Mouse (Mus musculus): ENCODE measurements around the gene Rcvrn. TPM values are rescaled to one million over a fixed set of nuclear protein-coding genes. Genes with fewer than 3 reads are reported as not detected.

The Rcvrn gene
- polyA plus RNA-seq, 1 experiment from 2014 or later = not detected

DNA sequence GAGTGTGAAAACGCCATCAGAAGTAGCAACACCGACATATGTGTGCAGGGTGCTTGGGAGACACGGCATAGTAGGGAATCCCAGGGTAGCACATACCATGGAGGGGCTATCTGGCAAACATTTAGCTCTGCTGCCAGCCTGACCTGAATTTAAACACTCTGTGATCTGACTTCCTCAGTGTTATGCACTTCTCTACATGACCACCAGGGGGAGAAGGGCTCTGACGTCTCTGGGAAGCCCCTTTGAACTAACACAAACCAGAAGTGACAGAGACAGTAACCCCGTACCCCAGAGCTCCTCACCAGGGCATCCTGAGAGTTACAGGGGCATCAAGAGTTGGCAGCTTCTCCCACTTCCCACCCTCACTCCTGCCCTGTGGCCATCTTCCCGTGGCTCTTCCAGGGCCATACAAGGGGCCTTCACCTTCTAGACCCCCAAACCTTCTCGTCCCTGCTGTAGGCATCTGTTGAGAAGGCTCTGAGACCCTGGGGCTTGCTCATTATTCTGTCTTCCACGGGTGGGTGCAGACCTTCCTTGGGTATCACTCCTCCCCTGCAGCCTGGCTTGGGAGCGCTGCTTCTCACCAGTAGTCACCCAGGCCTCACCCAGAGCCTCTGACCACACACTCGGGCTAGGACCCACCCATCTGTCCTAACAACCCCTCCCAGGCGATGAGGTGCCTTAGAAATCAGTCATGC is 37.3 kb upstream of the Rcvrn start:
- Histone ChIP-seq H3K4me1 (peaks cover 19% of the 10 kb centered on the region), H3K4me3 (no peak overlapping the region), H3K27me3 (ENCODE audit: insufficient read depth, poor library complexity, severe bottlenecking) (peaks cover 12% of the 10 kb centered on the region; the same call in 1 of the 2 replicates), H3K36me3 (no peaks in the 10 kb centered on the region), H3K9me3 (no peaks in the 10 kb centered on the region), H3K27ac (no peak overlapping the region)
- no peak for DNase-seq (ENCODE audit: low spot score)
- WGBS = 42% methylated on average over 11 of the region's 11 CpGs

DNA sequence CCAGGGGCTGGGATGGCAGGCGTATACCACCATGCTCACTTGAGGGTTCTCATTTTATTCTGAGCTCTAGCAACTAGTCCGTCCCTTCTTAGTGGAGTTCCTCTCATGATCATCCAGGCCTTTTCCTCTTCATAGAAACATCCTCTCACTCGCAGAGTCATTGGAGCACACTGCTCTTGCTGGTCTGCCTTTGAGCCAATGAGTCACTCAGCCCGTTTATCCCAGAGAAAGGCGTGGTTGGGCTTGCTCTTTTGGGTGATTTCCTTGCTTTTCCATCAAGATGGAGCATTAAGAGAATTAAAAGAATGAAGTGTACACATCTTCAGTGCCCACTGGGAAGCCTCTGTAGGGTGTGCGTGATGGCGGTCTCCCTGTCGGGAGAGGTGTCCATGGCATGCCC is 33.7 kb upstream of the Rcvrn start:
- no peak for DNase-seq (ENCODE audit: low spot score)
- WGBS = 86% methylated on average over 8 of the region's 8 CpGs

DNA sequence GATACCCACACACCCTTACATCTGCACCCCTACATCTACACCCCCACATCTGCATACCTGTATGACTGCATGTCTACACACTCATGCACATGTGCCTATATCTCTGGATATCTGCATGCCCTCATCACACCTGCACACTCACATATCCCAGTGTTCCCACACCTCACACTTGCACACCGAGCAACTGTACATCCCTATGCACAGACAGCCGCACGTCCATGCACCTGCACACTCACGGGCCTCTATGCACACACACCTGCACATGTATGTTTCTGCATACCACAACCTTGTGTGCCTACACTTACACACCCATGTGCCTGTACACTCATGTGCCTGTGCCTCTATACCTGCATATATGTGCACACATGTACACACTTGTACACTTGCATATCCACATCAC is 31.7 kb upstream of the Rcvrn start:
- WGBS = 91% methylated on average over 4 of the region's 4 CpGs
- Histone ChIP-seq H3K27me3 (ENCODE audit: insufficient read depth, poor library complexity, severe bottlenecking) (0 out of 2 replicates have a peak, but pooled peaks cover 3% of the 10 kb centered on the region), H3K36me3 (no peaks in the 10 kb centered on the region), H3K4me1 (peaks cover 3% of the 10 kb centered on the region; the same call in 1 of the 2 replicates), H3K9me3 (no peaks in the 10 kb centered on the region), H3K4me3 (no peak overlapping the region), H3K27ac (no peak overlapping the region)
- no peak for DNase-seq (ENCODE audit: low spot score)

More for the DNA sequence above, 33.7 kb upstream of the Rcvrn start:
- Histone ChIP-seq H3K36me3 (no peaks in the 10 kb centered on the region), H3K4me3 (no peak overlapping the region), H3K9me3 (no peaks in the 10 kb centered on the region), H3K27ac (no peak overlapping the region), H3K27me3 (ENCODE audit: insufficient read depth, poor library complexity, severe bottlenecking) (peaks cover 6% of the 10 kb centered on the region; the same call in 1 of the 2 replicates), H3K4me1 (peaks cover 8% of the 10 kb centered on the region)

DNA sequence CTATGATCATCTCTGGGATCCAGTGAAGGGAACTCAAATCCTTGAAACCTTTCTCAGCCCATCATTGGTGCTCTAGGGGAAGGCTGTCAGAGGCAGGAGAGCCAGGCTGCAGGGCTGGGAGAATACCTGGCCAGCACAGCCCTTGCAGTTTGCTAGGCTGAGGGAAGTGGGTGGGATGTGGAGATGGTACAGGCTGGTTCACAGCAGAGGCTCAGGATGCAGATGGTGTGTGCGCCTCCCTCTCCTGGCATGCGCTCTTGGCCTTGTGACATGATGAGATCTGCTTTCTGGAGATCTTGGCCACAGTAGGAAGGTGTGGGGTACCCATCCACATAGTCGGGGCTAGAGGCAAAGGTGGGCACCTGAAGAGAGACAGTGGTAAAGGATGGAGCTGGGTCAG is 30.9 kb upstream of the Rcvrn start:
- no peak overlapping the region for H3K4me3 ChIP-seq
- DNase-seq (ENCODE audit: low spot score) = no peak
- H3K27ac ChIP-seq = no peak overlapping the region
- whole genome bisulfite sequencing = 86% methylated on average over 3 of the region's 3 CpGs
- no peaks in the 10 kb centered on the region for H3K9me3 ChIP-seq
- H3K27me3 ChIP-seq (ENCODE audit: insufficient read depth, poor library complexity, severe bottlenecking) = 0 out of 2 replicates have a peak, but pooled peaks cover 3% of the 10 kb centered on the region
- no peaks in the 10 kb centered on the region for H3K4me1 ChIP-seq
- no peaks in the 10 kb centered on the region for H3K36me3 ChIP-seq

DNA sequence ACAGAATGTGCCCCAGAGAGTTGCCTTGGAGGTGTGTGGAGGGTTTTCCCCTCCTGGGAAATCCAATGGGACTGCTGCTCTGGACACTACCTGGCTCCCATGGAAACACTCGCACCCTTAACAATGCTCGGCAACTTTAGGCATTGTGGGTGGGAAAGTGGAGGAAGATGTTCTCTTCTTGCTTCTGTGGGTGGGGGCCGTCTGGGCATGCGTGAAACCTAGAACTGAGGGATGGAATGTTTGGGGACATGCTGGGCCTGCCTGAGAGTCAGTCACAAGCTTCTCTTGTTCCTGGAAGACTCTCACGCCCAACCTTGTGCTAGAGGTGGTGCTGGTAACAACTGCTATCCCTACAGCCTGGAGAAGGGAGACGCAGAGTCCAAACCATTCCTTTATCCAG is 30.2 kb upstream of the Rcvrn start:
- WGBS = 82% methylated on average over 6 of the region's 6 CpGs
- Histone ChIP-seq H3K4me3 (no peak overlapping the region), H3K27me3 (ENCODE audit: insufficient read depth, poor library complexity, severe bottlenecking) (0 out of 2 replicates have a peak, but pooled peaks cover 3% of the 10 kb centered on the region), H3K4me1 (no peaks in the 10 kb centered on the region), H3K9me3 (no peaks in the 10 kb centered on the region), H3K36me3 (no peaks in the 10 kb centered on the region), H3K27ac (no peak overlapping the region)
- DNase-seq (ENCODE audit: low spot score) = no peak

DNA sequence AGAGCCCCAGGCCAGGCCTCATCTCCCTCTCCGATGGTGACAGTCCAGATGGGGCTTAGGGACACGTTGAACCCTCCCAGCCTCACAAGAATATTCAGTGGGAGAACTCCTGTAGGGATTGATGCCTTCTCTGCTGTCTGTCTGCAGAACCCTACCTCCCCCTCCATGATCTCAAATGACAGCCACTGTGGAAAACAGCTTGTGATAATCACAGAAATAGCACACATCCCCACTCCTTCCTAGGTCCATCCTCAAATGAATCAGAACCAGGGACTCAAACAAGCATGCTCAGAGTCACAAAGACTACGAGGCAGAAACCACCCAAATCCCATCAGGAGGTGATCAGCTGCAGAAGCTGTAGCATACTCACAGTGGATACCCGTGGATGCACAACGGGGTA is 29.0 kb upstream of the Rcvrn start:
- 73% methylated on average over 5 of the region's 5 CpGs for WGBS

DNA sequence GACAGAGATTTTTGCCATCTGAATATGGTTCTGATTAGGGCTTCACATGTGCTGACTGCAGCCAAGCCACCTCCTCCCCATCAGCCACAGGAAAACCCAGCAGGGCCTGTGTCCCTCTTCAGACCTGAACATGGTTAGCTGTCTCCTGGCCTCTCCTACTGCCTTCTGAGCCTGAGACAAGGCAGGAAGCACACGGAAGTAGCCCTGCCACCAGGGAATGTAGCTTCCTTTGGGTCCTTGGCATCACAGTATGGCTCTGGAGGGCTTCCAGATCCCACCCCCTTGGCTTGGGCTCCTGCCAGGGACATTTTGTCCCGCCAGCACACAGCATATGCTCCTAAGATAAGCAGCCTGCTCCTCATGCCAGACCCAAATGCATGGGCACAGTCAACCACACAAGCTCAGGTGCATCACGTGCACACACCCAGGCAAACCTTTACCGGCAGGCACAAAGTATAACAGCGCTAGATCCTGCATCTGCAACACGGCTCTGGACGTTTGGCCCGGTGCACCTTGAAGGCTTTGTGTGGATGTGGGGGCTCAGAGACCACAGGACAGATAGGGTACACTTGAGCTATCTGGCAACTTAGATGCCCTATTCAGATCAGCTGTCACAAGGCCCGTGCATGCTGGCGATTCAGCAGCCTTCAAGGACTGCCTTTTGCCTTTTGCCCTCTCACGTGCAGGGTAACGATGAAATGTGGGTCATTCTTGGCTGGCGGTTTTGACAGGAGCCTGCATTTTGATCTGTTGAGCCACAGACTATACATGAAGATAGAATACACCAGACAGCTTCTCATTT is 27.4 kb upstream of the Rcvrn start:
- 83% methylated on average over 13 of the region's 13 CpGs for WGBS

More for the DNA sequence above, 29.0 kb upstream of the Rcvrn start:
- Histone ChIP-seq H3K27me3 (ENCODE audit: insufficient read depth, poor library complexity, severe bottlenecking) (0 out of 2 replicates have a peak, but pooled peaks cover 3% of the 10 kb centered on the region), H3K4me3 (no peak overlapping the region), H3K9me3 (no peaks in the 10 kb centered on the region), H3K27ac (no peak overlapping the region), H3K36me3 (no peaks in the 10 kb centered on the region), H3K4me1 (peaks cover 1% of the 10 kb centered on the region; the same call in 1 of the 2 replicates)
- DNase-seq (ENCODE audit: low spot score) = no peak

DNA sequence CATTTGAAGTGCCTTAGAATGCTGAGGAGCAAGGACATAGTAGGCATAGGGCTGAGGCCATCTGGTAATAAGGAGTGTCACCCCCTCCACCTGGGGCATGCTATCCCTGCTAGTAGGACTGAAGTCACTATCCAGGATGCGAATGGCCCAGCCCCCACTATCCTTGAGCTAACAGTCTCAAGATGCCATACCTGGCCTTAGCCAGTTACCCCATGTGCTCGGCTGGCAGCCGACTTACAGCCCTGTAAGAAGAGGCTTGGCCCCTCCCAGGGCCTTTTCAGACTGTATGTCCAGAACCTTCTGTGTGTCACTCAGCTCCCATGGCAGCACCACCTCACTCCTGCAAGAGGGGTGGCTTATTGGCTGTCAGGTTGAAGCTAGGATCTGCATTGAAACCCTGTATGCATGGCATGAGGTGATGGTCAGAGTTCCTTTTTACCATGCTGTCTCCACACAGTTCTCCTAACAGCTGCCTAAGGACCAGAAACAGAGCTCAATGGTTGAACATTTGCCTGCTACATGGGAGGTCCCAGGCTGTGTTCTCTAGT is 26.6 kb upstream of the Rcvrn start:
- H3K9me3 ChIP-seq = no peaks in the 10 kb centered on the region
- no peak for DNase-seq (ENCODE audit: low spot score)
- no peaks in the 10 kb centered on the region for H3K27me3 ChIP-seq (ENCODE audit: insufficient read depth, poor library complexity, severe bottlenecking)
- WGBS = 82% methylated on average over 3 of the region's 3 CpGs
- peaks cover 20% of the 10 kb centered on the region for H3K4me1 ChIP-seq
- H3K4me3 ChIP-seq = no peak overlapping the region
- H3K36me3 ChIP-seq = no peaks in the 10 kb centered on the region
- no peak overlapping the region for H3K27ac ChIP-seq

More for the DNA sequence above, 27.4 kb upstream of the Rcvrn start:
- Histone ChIP-seq H3K9me3 (no peaks in the 10 kb centered on the region), H3K4me3 (no peak overlapping the region), H3K4me1 (peaks cover 17% of the 10 kb centered on the region), H3K27me3 (ENCODE audit: insufficient read depth, poor library complexity, severe bottlenecking) (no peaks in the 10 kb centered on the region), H3K27ac (no peak overlapping the region), H3K36me3 (no peaks in the 10 kb centered on the region)
- no peak for DNase-seq (ENCODE audit: low spot score)

DNA sequence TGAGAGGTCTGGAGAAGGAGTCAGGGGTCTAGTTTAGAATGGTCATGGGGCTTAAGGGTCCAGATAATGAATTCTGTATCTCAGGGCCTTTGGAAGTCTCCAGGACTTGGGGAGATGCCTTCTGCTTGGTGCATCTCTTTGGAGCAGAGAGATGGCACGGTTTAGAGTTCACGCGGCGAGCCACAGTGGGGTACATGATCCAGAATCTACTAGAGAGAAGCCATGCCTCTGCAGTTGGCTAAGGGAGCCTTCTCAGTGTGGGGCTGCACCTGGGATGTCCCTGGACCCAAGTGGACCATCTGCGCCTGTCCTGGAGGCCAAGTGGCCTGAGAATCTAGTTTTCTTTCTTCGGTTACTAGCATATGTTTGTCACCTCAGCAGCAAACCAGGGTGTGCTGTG is 25.1 kb upstream of the Rcvrn start:
- Histone ChIP-seq H3K4me3 (no peak overlapping the region), H3K27me3 (ENCODE audit: insufficient read depth, poor library complexity, severe bottlenecking) (no peaks in the 10 kb centered on the region), H3K9me3 (no peaks in the 10 kb centered on the region), H3K27ac (no peak overlapping the region), H3K36me3 (no peaks in the 10 kb centered on the region), H3K4me1 (peaks cover 20% of the 10 kb centered on the region)
- DNase-seq (ENCODE audit: low spot score) = no peak
- 93% methylated on average over 6 of the region's 6 CpGs for WGBS

DNA sequence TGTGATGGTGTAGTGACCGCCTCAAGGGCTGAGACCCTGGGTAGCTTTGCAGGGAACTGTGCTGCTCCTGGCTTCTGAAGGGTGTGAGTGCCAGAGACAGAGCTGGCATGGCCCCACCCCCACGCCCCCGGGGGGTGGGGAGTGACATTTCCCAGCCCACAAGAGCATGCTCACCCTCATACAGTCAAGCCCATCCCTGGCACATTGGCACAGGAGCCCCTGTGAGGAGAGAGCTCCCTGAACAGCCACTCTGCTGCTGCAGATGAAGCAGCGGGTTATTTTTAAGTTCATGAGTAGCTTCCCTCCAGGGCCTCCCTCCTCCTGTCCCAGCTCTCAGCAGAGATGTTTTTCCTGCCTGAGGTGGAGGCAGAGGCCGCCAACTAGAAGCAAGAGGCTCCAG is 23.0 kb upstream of the Rcvrn start:
- WGBS = 52% methylated on average over 5 of the region's 5 CpGs

DNA sequence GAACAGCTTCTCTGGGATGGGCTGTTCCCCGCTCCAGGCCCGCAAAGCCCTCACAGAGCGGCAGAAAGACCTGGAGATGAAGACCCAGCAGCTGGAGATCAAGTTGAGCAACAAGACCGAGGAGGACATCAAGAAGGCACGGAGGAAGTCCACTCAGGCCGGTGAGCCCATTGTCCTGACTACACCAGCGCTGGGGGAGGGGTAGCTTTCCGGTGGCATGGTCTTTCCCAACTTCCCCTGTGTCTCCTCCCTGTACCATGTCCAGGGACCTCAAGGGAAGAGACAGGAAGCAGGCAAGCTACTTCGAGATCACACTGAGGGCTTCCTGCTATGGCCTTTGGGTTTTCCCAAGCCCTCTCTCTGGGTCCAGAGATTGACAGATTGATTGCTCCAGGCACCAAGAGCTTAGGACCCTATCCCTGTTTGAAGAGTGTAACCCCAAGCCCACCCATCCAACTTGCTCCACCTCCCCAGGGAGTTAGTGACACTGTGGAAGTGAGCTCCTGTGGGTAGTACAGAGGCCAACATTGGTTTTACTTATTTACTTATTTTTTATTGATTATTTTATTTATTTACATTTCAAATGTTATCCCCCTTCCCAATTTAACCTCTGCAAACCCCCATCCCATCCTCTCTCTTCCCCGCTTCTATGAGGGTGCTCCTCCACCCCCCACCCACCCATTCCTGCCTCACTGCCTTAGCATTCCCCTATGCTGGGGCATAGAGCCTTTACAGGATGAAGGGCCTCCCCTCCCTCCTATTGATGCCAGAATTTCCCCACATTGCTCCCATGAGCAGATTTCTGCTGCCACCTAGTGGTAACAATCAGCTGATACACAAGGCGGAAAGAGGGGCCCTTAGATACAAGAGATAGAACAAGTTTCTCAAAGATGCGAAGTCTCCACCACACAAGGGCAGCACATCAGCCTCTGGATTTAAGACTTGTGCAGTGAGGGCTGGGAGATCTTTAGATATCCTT is 19.3 kb upstream of the Rcvrn start:
- no peak overlapping the region for H3K27ac ChIP-seq
- DNase-seq (ENCODE audit: low spot score) = no peak
- 57% methylated on average over 12 of the region's 12 CpGs for WGBS

More for the DNA sequence above, 23.0 kb upstream of the Rcvrn start:
- Histone ChIP-seq H3K27me3 (ENCODE audit: insufficient read depth, poor library complexity, severe bottlenecking) (no peaks in the 10 kb centered on the region), H3K4me1 (peaks cover 20% of the 10 kb centered on the region), H3K27ac (peak overlapping the region; percentile 72), H3K36me3 (no peaks in the 10 kb centered on the region), H3K9me3 (no peaks in the 10 kb centered on the region), H3K4me3 (no peak overlapping the region)
- no peak for DNase-seq (ENCODE audit: low spot score)

DNA sequence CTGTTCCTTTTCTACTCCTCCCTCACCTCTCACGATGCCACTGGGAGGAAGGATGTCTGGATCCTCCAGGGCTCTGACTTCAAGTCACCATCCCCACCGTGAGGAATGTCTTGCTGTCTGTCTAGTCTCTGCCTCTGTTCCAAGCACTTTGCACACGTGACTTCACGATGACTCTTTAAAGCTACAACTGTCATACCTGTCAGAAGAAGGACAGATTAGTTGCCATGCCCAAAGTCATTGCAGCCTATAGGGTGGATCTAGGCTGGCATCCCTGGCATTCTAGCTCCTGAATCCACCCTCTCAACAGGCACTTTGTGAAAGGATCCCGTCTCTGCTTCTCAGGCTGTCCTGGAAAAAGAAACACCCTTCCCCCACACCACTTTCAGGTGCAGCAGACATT is 15.8 kb upstream of the Rcvrn start:
- Histone ChIP-seq H3K4me1 (no peaks in the 10 kb centered on the region), H3K27ac (no peak overlapping the region), H3K9me3 (no peaks in the 10 kb centered on the region), H3K4me3 (no peak overlapping the region), H3K36me3 (no peaks in the 10 kb centered on the region), H3K27me3 (ENCODE audit: insufficient read depth, poor library complexity, severe bottlenecking) (no peaks in the 10 kb centered on the region)
- 64% methylated on average over 5 of the region's 5 CpGs for WGBS
- DNase-seq (ENCODE audit: low spot score) = no peak

More for the DNA sequence above, 19.3 kb upstream of the Rcvrn start:
- Histone ChIP-seq H3K9me3 (no peaks in the 10 kb centered on the region), H3K4me3 (no peak overlapping the region), H3K36me3 (no peaks in the 10 kb centered on the region), H3K27me3 (ENCODE audit: insufficient read depth, poor library complexity, severe bottlenecking) (no peaks in the 10 kb centered on the region), H3K4me1 (peaks cover 20% of the 10 kb centered on the region)
